Mouse (Mus musculus) layer of hippocampus, postnatal 14 days (tissue): ENCODE measurements around the gene Zfp512. TPM values are rescaled to one million over a fixed set of nuclear protein-coding genes. Genes with fewer than 3 reads are reported as not detected.
A peak's percentile ranks its signal among the peaks of the same experiment; 100 is the strongest.
"Not testable (repeated sequence)": the region's sequence is repeated elsewhere in the genome, so short reads cannot be mapped to it uniquely, and the experiment has no call there.

ENCODE experiments used
- DNase-seq, 2 experiments: peaks; one replicate each; pipeline ENCODE4 v3.0.0; 2021 to 2022; ENCODE audit warnings: low spot score in 2 of 2, mixed read lengths in 1 of 2
- long read RNA-seq, 2 experiments: library from polyadenylated mRNA; stranded (forward); transcript quantifications; one replicate each; pipeline ENCODE4 v2.0.0; 2021
- total RNA-seq, 2 experiments: library from RNA; stranded (reverse); gene quantifications; 2 replicates each; pipeline ENCODE4 v1.2.3; 2021

Gene Zfp512
- 10 to 100 TPM; 41.6 to 46.0 TPM for total RNA-seq
- long read RNA-seq, experiment 1, transcript Zfp512-201 (14 exons, 3,299 nt) = major isoform, 29 of 58 reads
- long read RNA-seq, experiment 1, partial matches to known transcripts = 8 of 58 reads
- long read RNA-seq, experiment 1, other reads (novel, unspliced or antisense) = 17 of 58 reads
- long read RNA-seq, experiment 2, transcript Zfp512-201 (14 exons, 3,299 nt) = major isoform, 22 of 58 reads
- long read RNA-seq, experiment 2, transcript Zfp512-205 (1 exons, 3,522 nt) = minor isoform, 6 of 58 reads
- long read RNA-seq, experiment 2, partial matches to known transcripts = 15 of 58 reads
- long read RNA-seq, experiment 2, other reads (novel, unspliced or antisense) = 14 of 58 reads

DNA sequence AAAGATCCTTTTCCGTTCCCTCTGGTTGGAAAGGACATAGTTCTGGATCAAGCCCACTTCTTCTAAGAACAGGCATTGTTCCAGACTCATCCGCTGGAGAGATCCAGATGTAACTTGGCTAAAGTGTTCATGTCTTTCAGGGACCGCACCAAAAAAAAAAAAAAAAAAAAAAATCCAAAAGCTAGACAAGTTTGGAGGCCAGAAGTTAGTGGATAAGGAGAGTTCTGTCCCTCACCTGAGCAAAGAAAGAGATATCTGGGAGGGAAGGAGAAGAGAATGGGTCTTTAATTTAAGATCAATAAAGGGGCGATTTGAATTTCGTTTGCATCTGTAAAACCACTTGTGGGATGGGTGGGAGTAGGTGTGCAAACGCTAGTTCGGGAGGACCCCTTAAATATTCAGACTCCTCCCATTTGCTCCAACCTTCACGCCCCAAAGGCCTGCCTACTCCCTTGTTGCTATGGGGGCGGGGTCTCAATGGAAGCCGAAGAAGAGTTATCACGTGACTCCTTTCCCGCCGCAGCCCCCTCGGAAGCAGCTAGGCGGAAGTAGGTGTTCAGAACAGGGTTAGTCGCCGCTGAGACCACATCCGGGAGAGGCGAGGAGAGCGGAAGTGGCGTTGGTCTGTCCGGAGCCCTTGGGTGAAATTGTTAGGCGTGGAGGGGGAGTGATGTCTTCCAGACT, at the start of gene Zfp512:
TSS of gene Zfp512 (plus strand) at position 554 of the 684 bp plus-strand sequence.
- DNase-seq = peak; percentile 85 to 94

DNA sequence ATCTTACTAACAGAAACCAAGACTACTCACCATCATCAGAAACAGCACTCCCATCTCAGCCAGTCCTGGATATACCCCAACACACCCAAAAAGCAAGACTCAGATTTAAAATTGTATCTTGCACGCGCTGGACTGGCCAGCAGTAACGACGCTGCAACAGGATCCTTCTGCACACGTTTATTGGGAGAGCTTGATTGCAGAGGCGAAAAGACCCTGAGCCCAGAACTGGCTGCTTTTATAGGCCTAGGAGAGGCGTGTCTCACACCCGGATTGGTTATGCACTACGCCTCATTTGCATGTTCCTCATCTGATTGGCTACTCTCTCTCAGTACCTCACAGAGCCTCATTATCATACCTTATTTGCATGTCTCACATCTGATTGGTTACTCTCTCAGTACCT, 17.5 kb upstream of the Zfp512 start:
- DNase-seq = not testable (repeated sequence)

DNA sequence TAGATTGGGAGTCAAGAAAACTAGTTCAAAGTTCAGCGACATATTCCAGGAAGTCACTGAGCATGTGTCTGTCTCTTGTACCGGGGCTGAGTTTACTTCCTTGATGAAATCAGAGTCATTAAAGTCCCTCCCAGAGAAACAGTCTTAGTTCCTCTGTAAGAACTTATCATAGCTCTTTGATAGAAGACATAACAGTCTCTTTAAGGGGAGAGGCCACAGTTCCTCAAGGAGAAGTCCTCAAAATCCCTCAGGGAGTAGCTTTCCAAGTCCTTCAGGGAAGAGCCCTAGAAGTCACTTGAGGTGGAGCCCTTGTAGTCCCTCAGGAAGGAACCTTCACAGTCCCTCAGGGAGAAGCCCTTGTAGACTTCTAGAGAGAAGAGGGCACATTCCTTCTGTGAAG, 895 bp upstream of the Zfp512 start:
- no peak for DNase-seq

DNA sequence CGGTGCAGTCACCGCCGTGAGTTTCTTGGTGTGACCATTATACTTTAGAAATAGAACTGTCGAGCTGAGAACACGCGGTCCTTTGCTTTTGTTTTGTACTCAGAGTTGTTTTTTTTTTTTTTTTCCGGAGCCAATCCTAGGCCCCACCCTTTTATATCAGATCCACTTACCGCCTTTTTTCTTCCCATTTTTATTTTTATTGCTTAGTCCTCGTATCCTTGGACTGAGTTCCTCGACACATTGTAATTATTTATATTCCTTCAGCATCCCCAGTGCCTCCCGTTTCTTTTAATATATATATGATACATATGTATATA, 289 bp downstream of the Zfp512 start:
- no peak for DNase-seq

DNA sequence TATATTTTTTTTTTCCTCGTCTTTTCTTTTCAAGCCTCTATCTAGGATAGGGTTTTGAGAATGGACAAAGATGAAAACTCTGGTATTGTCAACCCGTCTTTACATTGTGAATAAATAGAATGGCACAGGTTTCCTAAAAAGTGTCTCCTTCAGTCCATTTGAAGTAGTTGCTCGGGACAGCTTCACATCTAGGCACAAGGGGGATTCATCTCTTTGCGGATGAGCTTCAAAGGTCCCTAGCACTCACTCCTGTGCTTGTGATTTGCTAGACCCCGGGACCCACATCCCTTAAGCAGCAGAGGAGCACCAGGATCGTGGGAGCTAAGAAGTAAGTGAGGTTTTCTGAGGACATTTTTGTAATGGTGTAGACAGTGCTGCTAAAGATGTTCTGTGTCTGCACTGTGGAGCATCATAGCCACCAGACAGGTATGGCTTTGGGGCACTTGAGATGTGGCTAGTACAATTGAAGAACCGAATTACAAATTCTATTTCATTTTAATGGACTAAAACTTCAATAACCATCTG, 717 bp downstream of the Zfp512 start:
- DNase-seq = no peak

DNA sequence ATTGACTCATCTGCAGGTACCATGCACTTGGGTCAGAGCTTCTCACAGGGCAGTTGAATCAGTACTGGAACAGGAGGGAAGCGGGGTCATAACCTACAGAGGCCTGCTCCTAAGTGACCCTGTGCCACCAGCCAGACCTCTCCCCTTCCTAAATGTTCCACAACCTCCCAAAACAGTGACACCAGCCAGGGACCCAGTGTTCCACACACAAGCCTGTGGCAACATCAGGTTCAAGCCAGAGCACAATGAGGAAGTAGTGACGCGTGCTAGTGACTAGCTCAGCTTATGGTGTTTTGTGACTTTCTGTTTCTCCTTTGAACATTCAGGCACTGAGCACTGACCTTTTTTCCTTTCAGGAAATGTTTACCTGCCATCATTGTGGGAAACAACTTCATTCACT, 15.6 kb downstream of the Zfp512 start:
- DNase-seq = no peak

DNA sequence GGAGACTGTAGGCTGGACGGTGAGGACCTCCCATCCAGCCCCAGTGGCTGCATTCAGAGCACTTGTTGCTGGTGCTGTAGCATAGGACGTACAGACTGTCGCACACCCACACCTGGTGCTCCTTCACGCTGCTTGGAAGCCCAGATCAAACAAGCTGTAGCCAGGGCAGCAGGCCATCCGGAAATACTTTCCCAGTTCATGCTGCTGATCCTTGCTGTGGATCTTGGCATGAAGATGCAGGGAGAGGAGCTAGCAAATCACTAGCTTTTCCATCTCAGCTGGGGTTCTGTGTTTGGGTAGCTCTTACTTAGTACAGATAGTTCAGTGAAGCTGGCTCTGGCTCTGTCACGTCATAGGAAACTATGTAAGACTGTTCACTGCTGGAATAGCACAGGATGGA, 17.5 kb downstream of the Zfp512 start:
- no peak for DNase-seq

DNA sequence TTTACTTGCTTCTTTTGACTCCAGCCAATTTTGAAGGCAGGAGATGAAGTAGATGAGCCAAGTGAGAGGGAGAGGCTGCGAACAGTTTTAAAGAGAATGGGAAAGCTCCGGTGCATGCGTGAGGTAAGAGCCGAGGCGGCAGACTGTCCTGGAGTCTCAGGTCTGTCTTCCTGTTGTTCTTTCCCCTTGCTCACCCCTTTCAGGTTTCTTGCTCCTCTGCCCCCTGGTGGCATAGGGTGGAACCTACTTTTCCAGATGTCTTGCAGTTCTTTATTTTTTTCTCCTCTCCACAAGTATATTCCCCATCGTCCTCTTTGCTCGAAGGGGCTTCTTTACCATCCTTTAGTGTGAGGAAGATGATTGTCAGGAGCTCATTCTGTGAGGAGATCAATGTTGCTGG, 18.1 kb downstream of the Zfp512 start:
- peak in 1 of 2 experiments; percentile 31 for DNase-seq

DNA sequence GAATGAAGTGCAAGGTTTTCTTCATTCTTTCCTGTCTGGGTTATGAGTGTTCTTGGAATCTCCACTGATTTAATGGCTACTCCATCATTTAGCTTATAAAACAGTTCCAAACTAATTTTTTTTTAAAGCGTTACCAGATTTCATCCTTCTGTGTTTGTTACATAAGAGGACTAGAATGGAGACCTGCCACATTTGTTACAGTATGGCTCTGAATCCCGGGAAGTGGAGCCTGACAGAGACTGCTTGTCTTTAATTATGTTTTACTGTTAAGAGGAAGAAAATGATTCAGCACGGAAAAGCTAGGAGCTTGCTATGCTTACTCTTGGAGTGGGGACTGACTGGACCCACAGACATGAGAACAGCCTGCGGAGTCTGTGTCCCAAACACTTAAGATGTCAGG, 28.3 kb downstream of the Zfp512 start:
- DNase-seq = peak in 1 of 2 experiments; percentile 48

DNA sequence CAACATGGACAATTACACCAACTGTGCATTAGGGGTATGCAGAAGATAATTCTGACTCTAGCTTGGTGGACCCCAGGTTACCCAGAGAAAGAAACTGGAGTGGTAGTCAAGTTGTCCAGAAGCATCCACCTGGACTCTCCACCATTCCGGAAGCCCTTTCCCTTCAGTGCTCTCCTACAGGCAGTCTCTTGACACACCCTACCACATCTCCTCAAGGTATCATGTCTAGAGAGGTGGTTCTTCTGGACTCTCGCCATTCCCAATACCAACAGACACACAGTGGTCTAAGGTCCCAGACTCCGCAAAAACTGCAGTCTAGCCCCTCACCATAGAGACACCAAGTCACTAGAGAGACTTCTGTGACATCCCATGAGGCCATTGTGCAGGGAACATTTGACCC, 33.2 kb downstream of the Zfp512 start, which contains the start of gene 4930548H24Rik:
TSS of gene 4930548H24Rik (plus strand) at position 301 of the 400 bp plus-strand sequence.
- DNase-seq = no peak

DNA sequence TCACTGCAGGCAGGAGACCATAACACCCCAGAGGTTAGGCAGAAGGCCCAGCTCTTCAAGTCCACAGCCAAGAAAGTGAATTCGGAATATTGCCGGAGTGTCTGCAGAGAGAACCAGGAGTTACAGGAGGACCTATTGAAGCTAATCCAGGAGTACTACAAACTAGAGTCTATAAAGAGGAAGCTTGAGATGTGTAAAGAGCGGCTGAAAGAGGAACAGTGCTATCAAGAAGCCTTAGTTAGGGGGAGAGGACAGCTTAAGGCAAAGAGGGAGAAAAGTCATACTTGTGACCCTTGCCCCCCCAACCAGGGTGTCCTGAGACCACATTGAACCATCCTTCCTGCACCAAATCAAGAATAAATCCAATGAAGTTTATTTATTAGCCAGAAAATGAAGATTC, 35.7 kb downstream of the Zfp512 start:
- no peak for DNase-seq

DNA sequence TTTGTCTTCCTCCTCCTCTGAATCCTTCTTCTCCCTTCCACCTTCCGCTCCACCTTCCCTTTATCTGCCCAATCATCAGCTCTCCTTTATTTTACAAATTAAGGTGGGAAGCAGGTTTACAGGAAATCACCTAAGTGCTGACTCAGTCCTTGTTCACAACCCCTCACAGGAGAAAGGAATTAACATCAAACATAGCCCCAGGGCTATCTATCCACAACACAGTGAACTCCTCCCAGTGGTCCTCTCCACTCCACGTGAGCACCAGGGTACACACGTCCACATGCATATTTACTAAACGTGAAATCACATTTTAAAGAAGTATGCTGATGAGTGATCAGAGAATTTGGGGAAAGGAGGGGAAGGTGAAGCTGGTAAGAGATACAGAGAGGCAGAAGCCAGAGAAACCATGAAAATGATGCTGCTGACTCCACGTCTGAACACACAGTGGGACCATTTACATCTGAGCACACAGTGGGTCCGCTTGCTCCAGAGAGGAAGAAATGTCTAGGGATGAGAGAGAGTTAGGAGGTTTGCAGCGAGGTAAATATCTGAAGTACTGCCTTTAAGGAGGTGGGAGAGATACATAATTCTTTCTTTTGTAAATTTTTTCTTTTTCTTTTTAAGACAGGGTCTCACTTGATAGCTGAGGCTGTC, 37.0 kb downstream of the Zfp512 start:
- DNase-seq = no peak

DNA sequence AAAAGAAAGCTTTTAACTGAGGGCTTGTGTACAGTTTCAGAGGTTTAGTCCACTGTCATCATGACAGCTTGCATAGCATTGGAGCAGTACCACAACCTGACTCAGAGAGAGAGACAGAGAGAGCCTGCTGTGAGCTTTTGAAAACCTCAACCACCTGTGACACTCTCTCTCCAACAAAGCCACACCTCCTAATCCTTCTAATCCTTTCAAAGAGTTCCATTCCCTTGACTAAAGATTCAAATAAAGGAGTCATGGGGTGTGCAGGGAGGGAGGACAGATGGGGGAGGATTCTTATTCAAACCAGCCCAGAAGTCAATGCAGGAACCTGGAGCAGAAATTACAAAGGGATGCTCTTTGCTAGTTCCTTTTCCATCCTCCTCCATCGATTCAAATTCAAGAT, 39.8 kb downstream of the Zfp512 start:
- DNase-seq = no peak

DNA sequence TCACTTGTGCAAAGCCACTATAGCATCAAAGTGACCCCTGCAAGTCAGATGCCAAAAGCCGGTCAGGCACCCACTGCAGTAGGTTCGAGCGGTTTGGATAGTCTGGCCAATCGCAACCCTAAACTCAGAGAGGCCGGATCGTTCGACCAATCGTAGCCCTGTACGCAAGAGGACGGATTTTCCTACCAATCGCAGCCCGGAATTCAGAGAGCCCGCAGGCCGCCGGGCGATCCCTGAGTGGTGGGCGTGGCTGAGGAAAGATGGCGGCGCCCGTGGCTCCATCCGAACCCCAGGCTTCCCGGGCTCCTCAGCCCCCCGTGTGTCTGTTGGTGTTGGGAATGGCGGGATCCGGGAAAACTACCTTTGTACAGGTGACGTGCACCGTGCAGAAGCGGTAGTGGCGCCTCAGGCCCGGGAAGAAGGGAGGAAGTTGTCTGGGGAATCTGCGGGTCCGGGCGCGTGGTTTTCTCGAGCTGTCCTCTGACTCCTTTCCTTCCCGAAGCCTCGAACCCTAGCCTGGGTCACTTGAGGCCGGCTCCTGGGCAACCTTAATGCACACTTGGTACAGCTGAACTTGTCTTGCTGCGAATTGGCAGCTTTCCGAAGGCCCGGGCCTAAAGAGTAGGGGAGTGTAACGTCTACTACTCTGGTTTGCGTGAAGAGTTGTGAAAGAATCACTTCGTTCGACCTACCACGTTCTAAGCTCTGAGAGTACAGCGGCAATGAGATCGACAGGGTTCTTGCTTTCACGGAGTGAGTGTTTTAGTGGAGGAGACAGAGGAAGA, 42.5 kb downstream of the Zfp512 start, which contains the start of gene Gpn1:
TSS of gene Gpn1 (plus strand) at position 229 of the 785 bp plus-strand sequence.
- DNase-seq = peak; percentile 85 to 94

DNA sequence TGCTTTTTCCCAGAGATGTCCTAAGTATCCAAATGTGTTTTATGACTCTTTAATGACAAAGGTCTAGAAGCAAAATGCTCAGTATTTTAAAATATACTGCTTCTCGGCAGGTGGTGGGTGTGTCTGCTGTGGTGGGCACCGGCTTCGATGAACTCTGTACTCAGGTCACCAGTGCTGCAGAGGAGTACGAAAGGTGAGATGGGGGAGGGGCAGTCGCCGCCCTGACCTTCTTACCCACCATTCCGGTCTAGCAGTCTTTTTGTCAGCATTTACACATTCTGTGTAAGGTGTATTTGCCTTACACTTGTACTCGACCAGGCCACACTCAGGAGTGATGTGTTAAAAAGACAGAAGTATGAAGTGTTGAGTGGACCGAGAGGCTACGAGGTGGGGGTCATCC, 52.6 kb downstream of the Zfp512 start:
- no peak for DNase-seq

DNA sequence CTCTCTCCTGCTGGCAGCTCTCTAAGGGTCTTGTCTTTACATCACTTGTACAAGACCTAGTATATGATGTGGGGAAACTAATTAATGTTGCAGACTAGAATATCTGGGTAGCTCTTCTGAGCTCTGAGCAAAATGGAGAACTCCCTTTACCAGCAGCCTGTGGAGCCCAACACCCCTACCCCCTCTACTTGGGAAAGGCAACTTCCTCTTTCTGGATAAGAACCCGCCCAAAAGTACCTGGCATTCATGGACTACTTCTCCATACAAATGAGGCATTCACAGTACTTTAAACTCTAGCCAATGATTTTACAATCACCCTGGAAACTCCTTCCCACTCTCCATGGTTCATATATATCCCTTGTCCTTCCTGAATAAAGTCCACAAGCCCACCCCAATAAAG, 60.2 kb downstream of the Zfp512 start:
- DNase-seq = no peak

DNA sequence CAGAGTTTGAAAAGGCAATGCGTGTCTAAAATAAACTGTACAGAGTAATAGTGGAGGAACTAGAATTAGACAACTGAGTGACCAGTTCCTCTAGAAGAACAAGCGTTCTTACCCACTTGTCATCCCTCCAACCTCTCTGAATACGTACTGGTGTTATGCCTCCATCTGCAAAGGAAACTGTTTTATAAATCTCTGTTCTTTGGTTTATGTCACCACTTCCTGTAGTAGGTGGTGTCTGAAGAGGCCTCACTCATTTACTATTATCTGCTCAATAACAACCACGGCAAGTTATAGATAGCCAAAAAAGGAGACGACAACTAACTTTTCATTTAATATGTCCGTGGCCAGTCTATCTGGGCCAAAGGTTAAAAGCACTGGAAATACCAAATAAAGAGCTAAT, 68.3 kb downstream of the Zfp512 start:
- no peak for DNase-seq

DNA sequence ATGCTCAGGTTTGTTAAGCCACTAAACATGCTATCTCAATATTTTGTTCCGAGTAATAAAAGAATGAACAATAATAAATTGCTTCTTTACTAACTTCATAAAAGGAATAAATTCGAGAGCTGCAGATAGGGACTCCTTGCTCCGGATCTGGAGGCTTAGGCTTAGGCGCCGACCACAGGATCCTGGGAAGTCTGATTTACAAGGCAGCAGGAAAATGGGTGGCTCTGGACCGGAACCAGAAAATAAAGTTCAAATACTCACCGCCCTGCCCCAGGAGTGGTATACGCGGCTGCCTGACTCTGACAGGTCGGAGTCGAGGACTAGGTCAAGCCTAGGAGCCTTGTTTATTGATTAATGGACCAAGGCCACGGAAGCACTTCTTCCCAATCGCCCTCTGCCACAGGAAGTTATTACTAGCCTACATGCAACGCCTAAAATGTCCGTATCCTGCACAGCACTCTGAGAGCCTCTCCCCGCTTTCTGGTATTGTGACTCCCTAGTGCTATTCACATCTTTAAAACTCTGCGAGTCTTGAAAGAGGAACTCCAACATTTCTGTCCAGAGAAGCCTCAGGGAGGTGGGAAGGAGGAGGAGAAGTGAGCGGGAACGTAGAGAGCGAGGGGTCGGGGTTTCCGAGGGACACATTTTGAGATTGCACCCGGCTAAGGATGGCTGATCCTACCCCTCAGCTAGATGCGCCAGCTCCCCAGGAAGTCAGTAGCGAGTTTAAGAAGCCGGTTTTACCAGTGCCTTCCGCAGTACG, 74.3 kb downstream of the Zfp512 start, which contains the start of gene Slc4a1ap:
TSS of gene Slc4a1ap (plus strand) at position 642 of the 763 bp plus-strand sequence.
- peak; percentile 81 to 88 for DNase-seq

DNA sequence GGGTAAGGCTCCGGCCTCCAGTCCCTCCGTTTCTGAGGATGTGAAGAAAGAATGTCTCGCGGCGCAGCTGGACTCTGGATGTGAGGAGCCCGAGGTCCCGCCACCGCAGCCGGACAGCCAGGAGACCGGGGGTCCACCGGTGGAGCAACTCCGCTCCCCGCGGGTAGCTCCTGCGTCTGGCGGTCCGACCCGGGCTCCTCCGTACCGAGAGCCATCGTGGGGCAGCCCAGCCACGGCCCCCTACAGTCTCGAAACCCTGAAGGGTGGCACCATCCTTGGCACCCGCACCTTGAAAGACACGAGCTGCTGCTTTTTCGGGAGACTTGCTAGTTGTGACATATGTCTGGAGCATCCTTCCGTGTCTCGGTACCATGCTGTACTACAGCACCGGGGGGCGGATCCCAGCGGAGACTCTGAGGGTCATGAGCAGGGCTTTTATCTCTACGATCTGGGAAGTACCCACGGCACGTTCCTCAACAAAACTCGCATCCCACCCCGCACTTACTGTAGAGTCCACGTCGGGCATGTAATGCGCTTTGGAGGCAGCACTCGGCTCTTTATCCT, 75.0 kb downstream of the Zfp512 start:
- DNase-seq = no peak

DNA sequence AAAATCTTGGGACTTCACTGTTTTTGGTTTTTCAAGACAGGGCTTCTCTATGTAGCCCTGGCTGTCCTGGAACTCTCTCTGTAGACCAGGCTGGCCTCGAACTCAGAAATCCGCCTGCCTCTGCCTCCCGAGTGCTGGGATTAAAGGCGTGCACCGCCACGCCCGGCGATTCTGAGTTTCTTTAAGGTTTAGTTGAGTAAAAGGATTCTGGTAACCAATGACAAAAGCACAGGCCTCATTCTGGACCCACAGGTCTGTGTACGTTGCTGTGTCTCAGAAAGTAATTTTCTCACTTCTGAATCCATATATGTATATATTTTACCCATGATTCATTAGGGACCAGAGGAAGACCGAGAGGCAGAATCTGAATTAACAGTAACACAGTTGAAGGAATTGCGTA, 75.5 kb downstream of the Zfp512 start, which contains the start of gene Supt7l:
TSS of gene Supt7l (minus strand) at position 101 of the 400 bp plus-strand sequence.
- DNase-seq = not testable (repeated sequence)
